ENCODE assay signal across 9 mouse cellular contexts in genomic region chr11:80872509-80873474, GRCm38 (mm10). TPM values are rescaled to one million over a fixed set of nuclear protein-coding genes. Genes with fewer than 3 reads are reported as not detected.
DNase-seq lines count a peak whose midpoint lies in the region; ATAC-seq and TF ChIP-seq lines count a peak whose summit lies in the region.
"Had no signal": no experiment of that assay in that cellular context is flagged by ENCODE, and none has a peak within 500 bp of the region (broad histone marks: within the 10 kb centered on the region; RNA-seq: fewer than 3 reads in every experiment).

No protein-coding gene starts in this region.

- no peak overlapping the region for H3K27ac ChIP-seq in kidney, embryonic 16.5 days (ENCODE audit: low read length)
- no peak overlapping the region for H3K27ac ChIP-seq in heart, embryonic 12.5 days (ENCODE audit: poor library complexity, severe bottlenecking)
- no peak overlapping the region for H3K27ac ChIP-seq in limb, embryonic 14.5 days (replicated peaks; ENCODE audit: low read depth, low read length)
- no peak overlapping the region for H3K27ac ChIP-seq in olfactory bulb, adult 2 months (ENCODE audit: insufficient read depth, low read depth, low read length)
- H3K27ac ChIP-seq: embryonic facial prominence, embryonic 13.5 days had no signal

- no peak overlapping the region for H3K4me2 ChIP-seq in kidney, embryonic 16.5 days (replicated peaks; ENCODE audit: low read depth, low read length)
- H3K4me2 ChIP-seq in heart, embryonic 12.5 days, result no peak overlapping the region
- no peak overlapping the region for H3K4me2 ChIP-seq in limb, embryonic 14.5 days (replicated peaks; ENCODE audit: low read depth, low read length, severe bottlenecking)
- H3K4me2 ChIP-seq: embryonic facial prominence, embryonic 13.5 days had no signal

- no peaks in the 10 kb centered on the region for H3K36me3 ChIP-seq in kidney, embryonic 16.5 days (ENCODE audit: insufficient read depth, low read length)
- no peaks in the 10 kb centered on the region for H3K36me3 ChIP-seq in heart, embryonic 12.5 days
- no peaks in the 10 kb centered on the region for H3K36me3 ChIP-seq in limb, embryonic 14.5 days (ENCODE audit: control insufficient read depth, insufficient read depth, low read length)
- H3K36me3 ChIP-seq: embryonic facial prominence, embryonic 13.5 days had no signal

- peak; percentile 49 for DNase-seq in kidney, adult 11 months
- peak; percentile 91 for DNase-seq in ZHBTc4 (ENCODE audit: low read depth, low spot score)
- DNase-seq in cerebellum, postnatal 36 days, result peak; percentile 70 to 72
- peak; percentile 38 for DNase-seq in limb, embryonic 14.5 days (ENCODE audit: low spot score)
- peak; percentile 13 to 65 for DNase-seq in thymus, postnatal 10 days (ENCODE audit: low spot score in 2 of 2)

- peaks cover 12% of the 10 kb centered on the region for H3K4me1 ChIP-seq in kidney, embryonic 16.5 days (ENCODE audit: insufficient read depth, low read length)
- peaks cover 24% of the 10 kb centered on the region for H3K4me1 ChIP-seq in heart, embryonic 12.5 days (replicated peaks)
- peaks cover 8% of the 10 kb centered on the region for H3K4me1 ChIP-seq in limb, embryonic 14.5 days (ENCODE audit: control insufficient read depth, insufficient read depth, low read length)
- peaks cover 8% of the 10 kb centered on the region for H3K4me1 ChIP-seq in olfactory bulb, adult 2 months (ENCODE audit: control insufficient read depth, insufficient read depth, low read length)

- no peak for TF ChIP-seq POLR2A in limb, embryonic 14.5 days (IDR thresholded peaks at IDR 0.05; ENCODE audit: borderline replicate concordance, extremely low read depth, insufficient read depth, insufficient read length)
- no peak for TF ChIP-seq POLR2A in olfactory bulb, adult 2 months (IDR thresholded peaks at IDR 0.05; ENCODE audit: insufficient read depth, low read depth, low read length)

- no peak overlapping the region for H3K4me3 ChIP-seq in kidney, embryonic 16.5 days (ENCODE audit: low read length)
- H3K4me3 ChIP-seq in heart, embryonic 12.5 days, result no peak overlapping the region
- H3K4me3 ChIP-seq in limb, embryonic 14.5 days (replicated peaks; ENCODE audit: low read length), result no peak overlapping the region
- H3K4me3 ChIP-seq in olfactory bulb, adult 2 months (ENCODE audit: insufficient read depth, low read depth, low read length), result no peak overlapping the region
- H3K4me3 ChIP-seq: embryonic facial prominence, embryonic 13.5 days had no signal

- H3K27me3 ChIP-seq in kidney, embryonic 16.5 days (ENCODE audit: insufficient read depth, low read length), result no peaks in the 10 kb centered on the region
- H3K27me3 ChIP-seq in heart, embryonic 12.5 days (replicated peaks), result no peaks in the 10 kb centered on the region; the same call in 1 of the 2 replicates
- H3K27me3 ChIP-seq in limb, embryonic 14.5 days (ENCODE audit: control insufficient read depth, insufficient read depth, low read length), result no peaks in the 10 kb centered on the region
- H3K27me3 ChIP-seq: embryonic facial prominence, embryonic 13.5 days had no signal

- no peak for ATAC-seq in kidney, embryonic 16.5 days (ENCODE audit: low FRiP score, low TSS enrichment)
- ATAC-seq in heart, embryonic 12.5 days (ENCODE audit: insufficient number of reproducible peaks, low FRiP score), result peak; percentile 59; the same call in 1 of the 2 replicates
- ATAC-seq in limb, embryonic 14.5 days (ENCODE audit: low FRiP score, low read depth), result no peak

- WGBS in kidney, embryonic 16.5 days, result 61% methylated on average over 17 of the region's 17 CpGs
- 40% methylated on average over 17 of the region's 17 CpGs for WGBS in heart, embryonic 12.5 days
- WGBS in limb, embryonic 14.5 days, result 62% methylated on average over 17 of the region's 17 CpGs
- 71% methylated on average over 17 of the region's 17 CpGs for WGBS in olfactory bulb, adult 2 months

- no peak overlapping the region for H3K9ac ChIP-seq in kidney, embryonic 16.5 days (replicated peaks; ENCODE audit: low read length)
- H3K9ac ChIP-seq in heart, embryonic 12.5 days, result no peak overlapping the region
- no peak overlapping the region for H3K9ac ChIP-seq in limb, embryonic 14.5 days (ENCODE audit: low read depth, low read length, severe bottlenecking)
- H3K9ac ChIP-seq: embryonic facial prominence, embryonic 13.5 days had no signal

- no peaks in the 10 kb centered on the region for H3K9me3 ChIP-seq in kidney, embryonic 16.5 days (ENCODE audit: low read length)
- no peaks in the 10 kb centered on the region for H3K9me3 ChIP-seq in heart, embryonic 12.5 days (replicated peaks)
- H3K9me3 ChIP-seq in limb, embryonic 14.5 days (ENCODE audit: control insufficient read depth, low read length), result no peaks in the 10 kb centered on the region
- H3K9me3 ChIP-seq: embryonic facial prominence, embryonic 13.5 days had no signal

- peak; percentile 32; the same call in 1 of the 2 replicates for TF ChIP-seq CTCF in olfactory bulb, adult 2 months (IDR thresholded peaks at IDR 0.05; ENCODE audit: insufficient read depth, low read depth, low read length)

RNA-seq across cellular contexts. Expression of gene Spaca3, which starts 14.6 kb away (rescaled TPM):
- polyA plus RNA-seq in kidney, embryonic 16.5 days (2015; fragmentation: Nextera tagmentation; extraction: Ambion mirVana), result not detected in 2 replicates
- not detected in 2 replicates for polyA plus RNA-seq in heart, embryonic 12.5 days (2016; fragmentation: Nextera tagmentation; extraction: Ambion mirVana)
- polyA plus RNA-seq in limb, embryonic 14.5 days (2012; rRNA removed), result not detected in 2 replicates
- not detected in 2 replicates for polyA plus RNA-seq in limb, embryonic 14.5 days (2014; fragmentation: Nextera tagmentation; extraction: Ambion mirVana)
- not detected in 2 replicates for polyA plus RNA-seq in olfactory bulb, adult 2 months (2012; ENCODE audit: insufficient read depth, insufficient read length, low replicate concordance, missing spikeins)
- polyA plus RNA-seq: embryonic facial prominence, embryonic 13.5 days had no signal

Comparison
In these comparisons a context has a peak if more than half of its experiments do, and no peak if none do; other contexts are left out.
1. DNase-seq: peak in every context shown above with its lines; median percentile 91 in ZHBTc4; 71 in cerebellum, postnatal 36 days; 49 in kidney, adult 11 months; 39 in thymus, postnatal 10 days; 38 in limb, embryonic 14.5 days.